Mouse (Mus musculus) MEL (cell line): Measurements from ENCODE around the gene Rad51b. TPM values are rescaled to one million over a fixed set of nuclear protein-coding genes. Genes with fewer than 3 reads are reported as not detected.

Experiments
- DNase-seq: peaks from one replicate; pipeline ENCODE4 v3.0.0; 2011; ENCODE audit warnings: low read depth, low spot score
- H3K27ac ChIP-seq: 2 replicates; pipeline ENCODE4 v1.5.1; 2012; ENCODE audit warnings: low read depth, mild to moderate bottlenecking, control low read depth, low read length, moderate library complexity; ENCODE audit not compliant: control insufficient read depth
- H3K27me3 ChIP-seq, 2 experiments: fragments of 150-350 bp in 1 of 2; sonication (generic) in 1 of 2; 2 replicates each; pipeline ENCODE4 v1.6.1; 2012; ENCODE audit warnings: low read length in 2 of 2, mild to moderate bottlenecking in 2 of 2, improper control_type of control experiment in 1 of 2, moderate library complexity in 1 of 2; ENCODE audit not compliant: insufficient read depth in 2 of 2, control insufficient read depth in 1 of 2
- H3K36me3 ChIP-seq, 2 experiments: 2 replicates each; pipeline ENCODE4 v1.6.1; 2012 to 2014; ENCODE audit warnings: low read length in 2 of 2, improper control_type of control experiment in 1 of 2, inconsistent platforms in 1 of 2, mild to moderate bottlenecking in 1 of 2; ENCODE audit not compliant: insufficient read depth in 2 of 2, control insufficient read depth in 1 of 2
- H3K4me1 ChIP-seq, 2 experiments: fragments of 150-350 bp in 1 of 2; sonication (generic) in 1 of 2; 2 replicates each; pipeline ENCODE4 v1.6.1; 2012; ENCODE audit warnings: low read length in 2 of 2, improper control_type of control experiment in 1 of 2, mild to moderate bottlenecking in 1 of 2; ENCODE audit not compliant: insufficient read depth in 2 of 2, control insufficient read depth in 1 of 2
- H3K4me3 ChIP-seq, 2 experiments: fragments of 150-350 bp in 1 of 2; sonication (generic) in 1 of 2; 2 replicates each; pipeline ENCODE4 v1.5.1; 2012; ENCODE audit warnings: low read depth in 2 of 2, low read length in 2 of 2, mild to moderate bottlenecking in 2 of 2, moderate library complexity in 2 of 2, control low read depth in 1 of 2, improper control_type of control experiment in 1 of 2; ENCODE audit not compliant: control insufficient read depth in 1 of 2, insufficient read depth in 1 of 2
- H3K79me2 ChIP-seq: 2 replicates; pipeline ENCODE4 v1.6.1; 2012; ENCODE audit warnings: mild to moderate bottlenecking, low read length, moderate library complexity; ENCODE audit not compliant: control insufficient read depth, poor library complexity, insufficient read depth
- H3K9ac ChIP-seq: 2 replicates; pipeline ENCODE4 v1.6.1; 2012; ENCODE audit warnings: low read depth, mild to moderate bottlenecking, control low read depth, low read length, moderate library complexity; ENCODE audit not compliant: control insufficient read depth, poor library complexity, severe bottlenecking
- H3K9me3 ChIP-seq: fragments of 150-350 bp; sonication (generic); replicated peaks from 2 replicates; pipeline ENCODE4 v1.6.1; 2012; ENCODE audit warnings: mild to moderate bottlenecking, low read length, improper control_type of control experiment, moderate library complexity; ENCODE audit not compliant: insufficient read depth
- CHD1 ChIP-seq: IDR thresholded peaks from 2 replicates; pipeline ENCODE4 v1.6.1; 2012; ENCODE audit warnings: low read depth, mild to moderate bottlenecking, inconsistent platforms, low read length, improper control_type of control experiment
- CTCF ChIP-seq, 3 experiments: IDR thresholded peaks in 2 of 3; conservative IDR thresholded peaks in 1 of 3; 2 replicates each; pipeline ENCODE4 v1.5.1; 2011 to 2012; ENCODE audit warnings: low read length in 3 of 3, low read depth in 2 of 3, mild to moderate bottlenecking in 2 of 3, improper control_type of control experiment in 1 of 3, inconsistent platforms in 1 of 3, mixed read lengths in 1 of 3, moderate library complexity in 1 of 3; ENCODE audit not compliant: control insufficient read depth in 1 of 3, insufficient read depth in 1 of 3, poor library complexity in 1 of 3, severe bottlenecking in 1 of 3
- ELF1 ChIP-seq: IDR thresholded peaks from 2 replicates; pipeline ENCODE4 v1.6.1; 2014; ENCODE audit warnings: low read depth, mild to moderate bottlenecking, inconsistent platforms, low read length, improper control_type of control experiment, moderate library complexity
- EP300 ChIP-seq, 2 experiments: IDR thresholded peaks; 2 replicates each; pipeline ENCODE4 v1.6.1; 2011; ENCODE audit warnings: improper control_type of control experiment in 2 of 2, low read length in 2 of 2, low read depth in 1 of 2, mild to moderate bottlenecking in 1 of 2
- GABPA ChIP-seq: IDR thresholded peaks from 2 replicates; pipeline ENCODE4 v1.6.1; 2012; ENCODE audit warnings: low read depth, mild to moderate bottlenecking, inconsistent platforms, low read length, improper control_type of control experiment, moderate library complexity
- HCFC1 ChIP-seq: IDR thresholded peaks from 2 replicates; pipeline ENCODE4 v1.6.1; 2012; ENCODE audit warnings: low read depth, mild to moderate bottlenecking, inconsistent platforms, low read length, improper control_type of control experiment, moderate library complexity
- JUND ChIP-seq: IDR thresholded peaks from 2 replicates; pipeline ENCODE4 v1.6.1; 2011; ENCODE audit warnings: low read depth, mild to moderate bottlenecking, improper control_type of control experiment, low read length
- MAFK ChIP-seq: IDR thresholded peaks from 2 replicates; pipeline ENCODE4 v1.6.1; 2011; ENCODE audit warnings: low read depth, mild to moderate bottlenecking, low read length, improper control_type of control experiment, borderline replicate concordance
- MAZ ChIP-seq: IDR thresholded peaks from 2 replicates; pipeline ENCODE4 v1.6.1; 2012; ENCODE audit warnings: low read depth, mild to moderate bottlenecking, inconsistent platforms, low read length, improper control_type of control experiment
- MXI1 ChIP-seq: IDR thresholded peaks from 2 replicates; pipeline ENCODE4 v1.6.1; 2011; ENCODE audit warnings: mild to moderate bottlenecking, low read depth, low read length, improper control_type of control experiment
- MYC ChIP-seq: IDR thresholded peaks from 2 replicates; pipeline ENCODE4 v1.6.1; 2011; ENCODE audit warnings: low read depth, mild to moderate bottlenecking, low read length, improper control_type of control experiment, moderate library complexity
- NRF1 ChIP-seq: IDR thresholded peaks from 2 replicates; pipeline ENCODE4 v1.6.1; 2014; ENCODE audit warnings: low read depth, mild to moderate bottlenecking, inconsistent platforms, low read length, improper control_type of control experiment, moderate library complexity; ENCODE audit not compliant: poor library complexity, insufficient read depth, severe bottlenecking
- POLR2AphosphoS5 ChIP-seq: IDR thresholded peaks from 2 replicates; pipeline ENCODE4 v1.6.1; 2012; ENCODE audit warnings: low read depth, borderline replicate concordance, mild to moderate bottlenecking, inconsistent platforms, low read length, moderate library complexity, mixed read lengths
- RAD21 ChIP-seq: IDR thresholded peaks from 2 replicates; pipeline ENCODE4 v1.6.1; 2011; ENCODE audit warnings: mild to moderate bottlenecking, low read depth, low read length, improper control_type of control experiment
- SMC3 ChIP-seq: IDR thresholded peaks from 2 replicates; pipeline ENCODE4 v1.6.1; 2011; ENCODE audit warnings: low read depth, low read length, improper control_type of control experiment
- TAL1 ChIP-seq: IDR thresholded peaks from 2 replicates; pipeline ENCODE4 v1.6.1; 2012; ENCODE audit warnings: mild to moderate bottlenecking, inconsistent platforms, low read length, moderate library complexity, mixed read lengths
- TBP ChIP-seq: IDR thresholded peaks from 2 replicates; pipeline ENCODE4 v1.8.0; 2011; ENCODE audit warnings: low read depth, low read length, improper control_type of control experiment
- UBTF ChIP-seq: IDR thresholded peaks from 2 replicates; pipeline ENCODE4 v1.6.1; 2012; ENCODE audit warnings: low read depth, mild to moderate bottlenecking, inconsistent platforms, low read length, improper control_type of control experiment, moderate library complexity, borderline replicate concordance; ENCODE audit not compliant: insufficient read depth
- USF1 ChIP-seq: IDR thresholded peaks from 2 replicates; pipeline ENCODE4 v1.6.1; 2014; ENCODE audit warnings: low read depth, mild to moderate bottlenecking, inconsistent platforms, low read length, improper control_type of control experiment, moderate library complexity
- USF2 ChIP-seq, 2 experiments: IDR thresholded peaks; 2 replicates each; pipeline ENCODE4 v1.6.1; 2011 to 2012; ENCODE audit warnings: improper control_type of control experiment in 2 of 2, low read length in 2 of 2, borderline replicate concordance in 1 of 2, inconsistent platforms in 1 of 2, low read depth in 1 of 2, mild to moderate bottlenecking in 1 of 2; ENCODE audit not compliant: insufficient read depth in 1 of 2
- ZC3H11A ChIP-seq: IDR thresholded peaks from 2 replicates; pipeline ENCODE4 v1.6.1; 2012; ENCODE audit warnings: low read depth, mild to moderate bottlenecking, inconsistent platforms, low read length, improper control_type of control experiment
- polyA plus RNA-seq, 2 experiments: library from polyadenylated mRNA; stranded (reverse) in 1 of 2; unstranded in 1 of 2; fragments of >175 nt in 1 of 2; fragments of >200 nt in 1 of 2; gene quantifications; 2 replicates each; pipeline versions ENCODE4 v1.2.1 to v1.2.4; 2012; ENCODE audit warnings: low replicate concordance in 2 of 2, low read depth in 1 of 2; ENCODE audit not compliant: insufficient read length in 2 of 2, insufficient read depth in 1 of 2, missing spikeins in 1 of 2
- total RNA-seq: library from RNA; depleted of rRNA; stranded (reverse); fragments of 300-350 nt; gene quantifications from 2 replicates; pipeline ENCODE4 v1.2.3, GENCODE M21; 2012

The Rad51b gene
- total and polyA plus RNA-seq, 3 experiments, result 3.6 to 5.7 TPM; not detected in 1

- H3K4me3 ChIP-seq, result no peak overlapping the region
- no peaks in the 10 kb centered on the region for H3K4me1 ChIP-seq
- no peak overlapping the region for H3K27ac ChIP-seq
- no peak for DNase-seq
- TF ChIP-seq MAZ, result no peak
- H3K27me3 ChIP-seq, result no peaks in the 10 kb centered on the region
- H3K79me2 ChIP-seq, result no peaks in the 10 kb centered on the region
- no peaks in the 10 kb centered on the region; a peak in 1 of 4 replicates for H3K36me3 ChIP-seq
- H3K9ac ChIP-seq, result no peak overlapping the region
- H3K9me3 ChIP-seq, result no peaks in the 10 kb centered on the region
These were observed 17.5 kb upstream of the Rad51b start for GRCm38 (mm10) chr12:79279513-79280115.

- Histone ChIP-seq H3K27ac (no peak overlapping the region), H3K9ac (no peak overlapping the region), H3K9me3 (no peaks in the 10 kb centered on the region), H3K4me3 (no peak overlapping the region), H3K79me2 (no peaks in the 10 kb centered on the region), H3K36me3 (no peaks in the 10 kb centered on the region; a peak in 2 of 4 replicates), H3K4me1 (no peaks in the 10 kb centered on the region), H3K27me3 (no peaks in the 10 kb centered on the region)
- TF ChIP-seq USF1, result no peak
- no peak for TF ChIP-seq ELF1
- TF ChIP-seq MYC, result no peak
- TF ChIP-seq UBTF, result no peak
- no peak for TF ChIP-seq JUND
- no peak for TF ChIP-seq MAFK
- no peak for DNase-seq
These were observed 14.5 kb upstream of the Rad51b start for GRCm38 (mm10) chr12:79282595-79282994.

- Histone ChIP-seq H3K36me3 (peaks cover 3 to 6% of the 10 kb centered on the region in 2 experiments; a peak in 3 of 4 replicates), H3K9ac (no peak overlapping the region), H3K79me2 (no peaks in the 10 kb centered on the region; the same call in 1 of the 2 replicates), H3K4me3 (no peak overlapping the region), H3K4me1 (peaks cover 0 to 2% of the 10 kb centered on the region in 2 experiments; a peak in 2 of 4 replicates), H3K9me3 (no peaks in the 10 kb centered on the region), H3K27ac (no peak overlapping the region), H3K27me3 (no peaks in the 10 kb centered on the region)
- no peak for TF ChIP-seq ZC3H11A
- no peak for TF ChIP-seq NRF1
- no peak for TF ChIP-seq POLR2AphosphoS5
- TF ChIP-seq RAD21, result no peak
- no peak for TF ChIP-seq SMC3
- no peak for TF ChIP-seq CHD1
- TF ChIP-seq GABPA, result no peak
- TF ChIP-seq TAL1, result no peak
- TF ChIP-seq JUND, result no peak
- TF ChIP-seq HCFC1, result no peak
- TF ChIP-seq USF1, result no peak
- no peak for TF ChIP-seq MXI1
- TF ChIP-seq CTCF (IDR thresholded peaks at IDR 0.05 in 2 of 3, conservative IDR thresholded peaks at IDR 0.05 in 1 of 3; ENCODE audit: control insufficient read depth in 1 of 3, insufficient read depth in 1 of 3, low read depth in 2 of 3, low read length in 3 of 3, poor library complexity in 1 of 3, severe bottlenecking in 1 of 3), result no peak
- no peak for TF ChIP-seq USF2 (IDR thresholded peaks at IDR 0.05; ENCODE audit: borderline replicate concordance in 1 of 2, insufficient read depth in 1 of 2, low read depth in 1 of 2, low read length in 2 of 2)
- no peak for TF ChIP-seq TBP
- TF ChIP-seq MYC, result no peak
- no peak for TF ChIP-seq MAFK
- no peak for TF ChIP-seq EP300 (IDR thresholded peaks at IDR 0.05; ENCODE audit: low read depth in 1 of 2, low read length in 2 of 2)
- DNase-seq, result no peak
These were observed 4.2 kb upstream of the Rad51b start for GRCm38 (mm10) chr12:79292874-79293273.
